Mouse (Mus musculus) liver, embryonic 14.5 days (tissue): Measurements from ENCODE around the gene Sorcs2.

Source experiments
- CTCF ChIP-seq: IDR thresholded peaks from 2 replicates; pipeline ENCODE4 v1.5.1; 2016; ENCODE audit warnings: antibody characterized with exemption, low read depth, control low read depth
- EP300 ChIP-seq: IDR thresholded peaks from 2 replicates; pipeline ENCODE4 v1.6.1; 2016; ENCODE audit warnings: antibody characterized with exemption, low read depth

- TF ChIP-seq CTCF (no peak), EP300 (no peak)
These were observed 112.5 kb downstream of the Sorcs2 start for GRCm38 (mm10) chr5:36285405-36285804.
